Mouse (Mus musculus) lung, embryonic 15.5 days (tissue): ENCODE measurements around the gene Dnajb11. TPM values are rescaled to one million over a fixed set of nuclear protein-coding genes. Genes with fewer than 3 reads are reported as not detected.

ENCODE experiments used
- ATAC-seq: fragments of 200-750 bp; cut with Nextera tagmentation; 2 replicates; pipeline ENCODE4 v1.8.0; 2017; ENCODE audit warnings: moderate number of reproducible peaks, borderline replicate concordance; ENCODE audit not compliant: low FRiP score, low TSS enrichment; ENCODE audit errors: extremely low read depth
- H3K27ac ChIP-seq: fragments of 300-500 bp; sonication (generic); 2 replicates; pipeline ENCODE4 v1.5.1; 2015; ENCODE audit warnings: moderate library complexity, mild to moderate bottlenecking, inconsistent platforms
- H3K27me3 ChIP-seq: fragments of 300-500 bp; sonication (generic); 2 replicates; pipeline ENCODE4 v1.6.1; 2015; ENCODE audit warnings: inconsistent platforms
- H3K36me3 ChIP-seq: fragments of 300-500 bp; sonication (generic); 2 replicates; pipeline ENCODE4 v1.6.1; 2015; ENCODE audit warnings: inconsistent platforms
- H3K4me1 ChIP-seq: fragments of 300-500 bp; sonication (generic); 2 replicates; pipeline ENCODE4 v1.6.1; 2015; ENCODE audit warnings: inconsistent platforms
- H3K4me2 ChIP-seq: fragments of 300-500 bp; sonication (generic); 2 replicates; pipeline ENCODE4 v1.6.1; 2015; ENCODE audit warnings: inconsistent platforms, mild to moderate bottlenecking, moderate library complexity
- H3K4me3 ChIP-seq: fragments of 300-500 bp; sonication (generic); 2 replicates; pipeline ENCODE4 v1.5.1; 2015; ENCODE audit warnings: mild to moderate bottlenecking, inconsistent platforms
- H3K9ac ChIP-seq: fragments of 300-500 bp; sonication (generic); 2 replicates; pipeline ENCODE4 v1.6.1; 2015; ENCODE audit warnings: inconsistent platforms
- H3K9me3 ChIP-seq: fragments of 300-500 bp; sonication (generic); 2 replicates; pipeline ENCODE4 v1.6.1; 2016; ENCODE audit warnings: inconsistent platforms
- WGBS: fragments of 180-500 bp; shearing (Covaris S2); methylation state at CpG from one replicate; pipeline ENCODE4 v1.1.7; 2015; 5-methylcytosine and 5-hydroxymethylcytosine counted together
- polyA plus RNA-seq: library from polyadenylated mRNA; unstranded; fragments of >200 nt; fragmentation: Nextera tagmentation; extraction: Ambion mirVana; gene quantifications from 2 replicates; pipeline ENCODE4 v1.2.1, GENCODE M21; 2015

Dnajb11 gene
- polyA plus RNA-seq, 1 experiment from 2014 or later = 109 TPM

- no peak for ATAC-seq
- H3K36me3 ChIP-seq = no peaks in the 10 kb centered on the region
- WGBS = 66% methylated on average over 3 of the region's 3 CpGs
Observed at GRCm38 (mm10) chr16:22886726-22887125, 29.1 kb downstream of the Dnajb11 start.

GRCm38 (mm10) chr16:22888835-22889234, 31.2 kb downstream of the Dnajb11 start:
- H3K9ac ChIP-seq = no peak overlapping the region
- no peaks in the 10 kb centered on the region for H3K4me1 ChIP-seq
- no peak overlapping the region for H3K27ac ChIP-seq
- H3K4me2 ChIP-seq = no peak overlapping the region
- 70% methylated on average over 4 of the region's 4 CpGs for WGBS
- no peak for ATAC-seq
- H3K27me3 ChIP-seq = no peaks in the 10 kb centered on the region; the same call in 1 of the 2 replicates
- no peak overlapping the region for H3K4me3 ChIP-seq
- H3K9me3 ChIP-seq = no peaks in the 10 kb centered on the region
- H3K36me3 ChIP-seq = no peaks in the 10 kb centered on the region

More at GRCm38 (mm10) chr16:22886726-22887125, 29.1 kb downstream of the Dnajb11 start:
- Histone ChIP-seq H3K9ac (no peak overlapping the region), H3K9me3 (no peaks in the 10 kb centered on the region), H3K4me3 (no peak overlapping the region), H3K27me3 (no peaks in the 10 kb centered on the region; the same call in 1 of the 2 replicates), H3K4me1 (no peaks in the 10 kb centered on the region), H3K4me2 (no peak overlapping the region), H3K27ac (no peak overlapping the region)

- H3K4me3 ChIP-seq = no peak overlapping the region
- 79% methylated on average over 8 of the region's 8 CpGs for WGBS
- no peaks in the 10 kb centered on the region; the same call in 1 of the 2 replicates for H3K27me3 ChIP-seq
- H3K4me1 ChIP-seq = no peaks in the 10 kb centered on the region
- no peaks in the 10 kb centered on the region for H3K9me3 ChIP-seq
- no peak for ATAC-seq
- no peak overlapping the region for H3K27ac ChIP-seq
- no peak overlapping the region for H3K9ac ChIP-seq
- no peaks in the 10 kb centered on the region for H3K36me3 ChIP-seq
- H3K4me2 ChIP-seq = no peak overlapping the region
Observed at GRCm38 (mm10) chr16:22889716-22890115, 32.1 kb downstream of the Dnajb11 start.

GRCm38 (mm10) chr16:22890683-22891510, 33.3 kb downstream of the Dnajb11 start, which contains the start of gene Ahsg:
TSS of gene Ahsg (plus strand) at chr16:22891277.
- Histone ChIP-seq H3K4me1 (no peaks in the 10 kb centered on the region), H3K9me3 (no peaks in the 10 kb centered on the region), H3K36me3 (no peaks in the 10 kb centered on the region), H3K27me3 (no peaks in the 10 kb centered on the region; the same call in 1 of the 2 replicates), H3K4me3 (no peak within 1 kb of the TSS), H3K4me2 (no peak within 1 kb of the TSS), H3K27ac (no peak within 1 kb of the TSS), H3K9ac (no peak within 1 kb of the TSS)
- whole genome bisulfite sequencing = 78% methylated on average over 11 of the region's 11 CpGs
- ATAC-seq = no peak

- no peak overlapping the region for H3K4me2 ChIP-seq
- no peak for ATAC-seq
Observed at GRCm38 (mm10) chr16:22891733-22892154, 34.1 kb downstream of the Dnajb11 start.

GRCm38 (mm10) chr16:22894095-22894494, 36.5 kb downstream of the Dnajb11 start:
- Histone ChIP-seq H3K4me3 (no peak overlapping the region), H3K4me2 (no peak overlapping the region), H3K9me3 (no peaks in the 10 kb centered on the region), H3K4me1 (no peaks in the 10 kb centered on the region), H3K36me3 (no peaks in the 10 kb centered on the region), H3K27me3 (no peaks in the 10 kb centered on the region; the same call in 1 of the 2 replicates), H3K9ac (no peak overlapping the region), H3K27ac (no peak overlapping the region)
- 66% methylated on average over 7 of the region's 8 CpGs for WGBS
- no peak for ATAC-seq

More at GRCm38 (mm10) chr16:22891733-22892154, 34.1 kb downstream of the Dnajb11 start:
- Histone ChIP-seq H3K36me3 (no peaks in the 10 kb centered on the region), H3K4me3 (no peak overlapping the region), H3K27me3 (no peaks in the 10 kb centered on the region; the same call in 1 of the 2 replicates), H3K4me1 (no peaks in the 10 kb centered on the region), H3K9me3 (no peaks in the 10 kb centered on the region), H3K9ac (no peak overlapping the region), H3K27ac (no peak overlapping the region)
- WGBS = 79% methylated on average over 8 of the region's 8 CpGs

GRCm38 (mm10) chr16:22896618-22897017, 39.0 kb downstream of the Dnajb11 start:
- no peak overlapping the region for H3K4me3 ChIP-seq
- H3K9me3 ChIP-seq = no peaks in the 10 kb centered on the region
- H3K4me1 ChIP-seq = no peaks in the 10 kb centered on the region
- H3K36me3 ChIP-seq = no peaks in the 10 kb centered on the region
- no peaks in the 10 kb centered on the region for H3K27me3 ChIP-seq
- WGBS = 40% methylated on average over 2 of the region's 2 CpGs
- H3K4me2 ChIP-seq = no peak overlapping the region
- ATAC-seq = no peak
- no peak overlapping the region for H3K9ac ChIP-seq
- H3K27ac ChIP-seq = no peak overlapping the region

- H3K27ac ChIP-seq = no peak overlapping the region
- no peaks in the 10 kb centered on the region for H3K9me3 ChIP-seq
- no peak for ATAC-seq
- no peaks in the 10 kb centered on the region for H3K27me3 ChIP-seq
- no peaks in the 10 kb centered on the region for H3K36me3 ChIP-seq
- no peak overlapping the region for H3K4me3 ChIP-seq
- H3K4me1 ChIP-seq = no peaks in the 10 kb centered on the region
- H3K9ac ChIP-seq = no peak overlapping the region
- 46% methylated on average over 5 of the region's 5 CpGs for WGBS
- H3K4me2 ChIP-seq = no peak overlapping the region
Observed at GRCm38 (mm10) chr16:22899346-22899745, 41.7 kb downstream of the Dnajb11 start.

GRCm38 (mm10) chr16:22899866-22900570, 42.4 kb downstream of the Dnajb11 start:
- Histone ChIP-seq H3K27me3 (no peaks in the 10 kb centered on the region), H3K9me3 (no peaks in the 10 kb centered on the region), H3K4me2 (no peak overlapping the region), H3K4me1 (no peaks in the 10 kb centered on the region), H3K36me3 (no peaks in the 10 kb centered on the region), H3K4me3 (no peak overlapping the region), H3K27ac (no peak overlapping the region), H3K9ac (no peak overlapping the region)
- ATAC-seq = no peak
- WGBS = 63% methylated on average over 10 of the region's 10 CpGs

GRCm38 (mm10) chr16:22901326-22901725, 43.7 kb downstream of the Dnajb11 start:
- H3K9ac ChIP-seq = no peak overlapping the region
- no peak overlapping the region for H3K4me2 ChIP-seq
- no peaks in the 10 kb centered on the region for H3K4me1 ChIP-seq
- no peaks in the 10 kb centered on the region for H3K27me3 ChIP-seq
- no peak for ATAC-seq
- no peak overlapping the region for H3K4me3 ChIP-seq
- no peaks in the 10 kb centered on the region for H3K36me3 ChIP-seq
- 53% methylated on average over 3 of the region's 3 CpGs for WGBS
- H3K9me3 ChIP-seq = no peaks in the 10 kb centered on the region
- H3K27ac ChIP-seq = no peak overlapping the region

- no peaks in the 10 kb centered on the region for H3K4me1 ChIP-seq
- WGBS = 80% methylated on average over 6 of the region's 6 CpGs
Observed at GRCm38 (mm10) chr16:22909290-22909689, 51.6 kb downstream of the Dnajb11 start.

GRCm38 (mm10) chr16:22911986-22912385, 54.3 kb downstream of the Dnajb11 start:
- no peak overlapping the region for H3K4me2 ChIP-seq
- ATAC-seq = no peak
- no peaks in the 10 kb centered on the region for H3K36me3 ChIP-seq
- H3K9me3 ChIP-seq = no peaks in the 10 kb centered on the region
- no peaks in the 10 kb centered on the region for H3K27me3 ChIP-seq
- no peak overlapping the region for H3K27ac ChIP-seq
- no peak overlapping the region for H3K4me3 ChIP-seq
- no peak overlapping the region for H3K9ac ChIP-seq
- H3K4me1 ChIP-seq = no peaks in the 10 kb centered on the region
- WGBS = 75% methylated on average over 3 of the region's 3 CpGs

More at GRCm38 (mm10) chr16:22909290-22909689, 51.6 kb downstream of the Dnajb11 start:
- Histone ChIP-seq H3K27ac (no peak overlapping the region), H3K9ac (no peak overlapping the region), H3K27me3 (no peaks in the 10 kb centered on the region), H3K4me2 (no peak overlapping the region), H3K9me3 (no peaks in the 10 kb centered on the region), H3K36me3 (no peaks in the 10 kb centered on the region), H3K4me3 (no peak overlapping the region)
- no peak for ATAC-seq
